Mouse (Mus musculus): ENCODE data around the gene Nlgn3. TPM values are rescaled to one million over a fixed set of nuclear protein-coding genes. Genes with fewer than 3 reads are reported as not detected.

Nlgn3 gene
- total RNA-seq, 2 experiments from 2014 or later: 0.08 to 0.20 TPM

Other genes starting within 250 kb of the Nlgn3 start
- not detected for gene Tex11, start 239.5 kb upstream of the Nlgn3 start, total RNA-seq (2021)
- gene Slc7a3, start 213.1 kb upstream of the Nlgn3 start, total RNA-seq (2021): under 1 TPM in 1 of 2 experiments, not detected in 1; 0.16 TPM
- gene Snx12, start 76.6 kb upstream of the Nlgn3 start, total RNA-seq (2021): 10 to 100 TPM; 23.4 to 25.5 TPM
- 10 to 100 TPM; 84.7 to 93.9 TPM for gene Foxo4, start 44.6 kb upstream of the Nlgn3 start, total RNA-seq (2021)
- not detected for gene Gm614, start 35.2 kb upstream of the Nlgn3 start, total RNA-seq (2021)
- gene Il2rg, start 30.9 kb upstream of the Nlgn3 start, total RNA-seq (2021): 1 to 10 TPM; 1.3 to 2.6 TPM
- not detected for gene Gm20489, start 30.1 kb upstream of the Nlgn3 start, total RNA-seq (2021)
- gene Med12, start 25.1 kb upstream of the Nlgn3 start, total RNA-seq (2021): 10 to 100 TPM; 15.4 to 15.6 TPM
- gene Gjb1, start 77.2 kb downstream of the Nlgn3 start, total RNA-seq (2021): under 1 TPM; 0.46 TPM
- 1 to 10 TPM; 7.8 to 9.7 TPM for gene Zmym3, start 121.7 kb downstream of the Nlgn3 start, total RNA-seq (2021)
- gene Nono, start 130.2 kb downstream of the Nlgn3 start, total RNA-seq (2021): 10 to 100 TPM; 40.4 to 46.1 TPM
- gene Itgb1bp2, start 149.9 kb downstream of the Nlgn3 start, total RNA-seq (2021): 100 to 1,000 TPM; 228 to 250 TPM
- gene Taf1, start 233.6 kb downstream of the Nlgn3 start, total RNA-seq (2021): 1 to 10 TPM; 6.0 to 8.5 TPM

Measured in gastrocnemius, postnatal 25 days (tissue).